Mouse (Mus musculus) CH12.LX (cell line): ENCODE data around the gene Podnl1. TPM values are rescaled to one million over a fixed set of nuclear protein-coding genes. Genes with fewer than 3 reads are reported as not detected.

ENCODE experiments used
- DNase-seq: peaks from one replicate; pipeline ENCODE4 v3.0.0-alpha.2; 2013; ENCODE audit errors: extremely low read depth
- H3K27ac ChIP-seq: 2 replicates; pipeline ENCODE4 v1.5.1; 2012; ENCODE audit warnings: low read depth, mild to moderate bottlenecking, control low read depth, moderate library complexity; ENCODE audit not compliant: insufficient read depth
- H3K27me3 ChIP-seq: replicated peaks from 2 replicates; pipeline ENCODE3; 2012; ENCODE audit warnings: inconsistent platforms
- H3K36me3 ChIP-seq, 2 experiments: replicated peaks in 1 of 2; 2 replicates each; pipeline versions ENCODE3 to v1.6.1; 2012; ENCODE audit warnings: inconsistent platforms in 1 of 2, low read length in 1 of 2, mild to moderate bottlenecking in 1 of 2, mixed read lengths in 1 of 2, moderate library complexity in 1 of 2; ENCODE audit not compliant: control insufficient read depth in 1 of 2, insufficient read depth in 1 of 2
- H3K4me1 ChIP-seq, 2 experiments: 2 replicates each; pipeline ENCODE4 v1.6.1; 2012; ENCODE audit warnings: inconsistent platforms in 1 of 2, moderate library complexity in 1 of 2; ENCODE audit not compliant: insufficient read depth in 2 of 2, control insufficient read depth in 1 of 2
- H3K4me2 ChIP-seq: 2 replicates; pipeline ENCODE4 v1.6.1; 2012; ENCODE audit warnings: low read depth, mild to moderate bottlenecking, control low read depth; ENCODE audit not compliant: poor library complexity, insufficient read depth, severe bottlenecking
- H3K4me3 ChIP-seq, 3 experiments: fragments of 150-350 bp in 1 of 3; sonication (generic) in 1 of 3; replicated peaks in 1 of 3; 2 replicates each; pipeline versions ENCODE3 to v1.5.1; 2011 to 2012; ENCODE audit warnings: low read depth in 2 of 3, low read length in 2 of 3, mild to moderate bottlenecking in 2 of 3, moderate library complexity in 2 of 3, control low read depth in 1 of 3, improper control_type of control experiment in 1 of 3, inconsistent platforms in 1 of 3, mixed read lengths in 1 of 3; ENCODE audit not compliant: poor library complexity in 1 of 3
- H3K79me2 ChIP-seq: replicated peaks from 2 replicates; pipeline ENCODE4 v1.6.1; 2012; ENCODE audit warnings: mild to moderate bottlenecking, moderate library complexity; ENCODE audit not compliant: control insufficient read depth, poor library complexity, insufficient read depth, severe bottlenecking; ENCODE audit errors: extremely low read depth
- H3K9ac ChIP-seq: 2 replicates; pipeline ENCODE4 v1.6.1; 2012; ENCODE audit warnings: low read depth, mild to moderate bottlenecking, control low read depth, moderate library complexity; ENCODE audit not compliant: insufficient read depth
- H3K9me3 ChIP-seq: replicated peaks from 2 replicates; pipeline ENCODE3; 2012; ENCODE audit warnings: low read length, inconsistent platforms, mixed read lengths
- BHLHE40 ChIP-seq: IDR thresholded peaks from 2 replicates; pipeline ENCODE4 v1.6.1; 2011; ENCODE audit warnings: mild to moderate bottlenecking, low read depth, low read length, improper control_type of control experiment
- CHD1 ChIP-seq: IDR thresholded peaks from 2 replicates; pipeline ENCODE4 v1.6.1; 2012; ENCODE audit warnings: low read depth, low read length, improper control_type of control experiment, inconsistent platforms
- CHD2 ChIP-seq: IDR thresholded peaks from 2 replicates; pipeline ENCODE4 v1.6.1; 2011; ENCODE audit warnings: low read length, improper control_type of control experiment
- E2F4 ChIP-seq: IDR thresholded peaks from 2 replicates; pipeline ENCODE4 v1.6.1; 2011; ENCODE audit warnings: low read depth, low read length, improper control_type of control experiment; ENCODE audit not compliant: insufficient replicate concordance
- ELF1 ChIP-seq: IDR thresholded peaks from 2 replicates; pipeline ENCODE4 v1.6.1; 2014; ENCODE audit warnings: low read depth, mild to moderate bottlenecking, inconsistent platforms, low read length, improper control_type of control experiment
- ETS1 ChIP-seq: conservative IDR thresholded peaks from 2 replicates; pipeline ENCODE4 v1.6.1; 2012; ENCODE audit warnings: low read depth, mild to moderate bottlenecking, inconsistent platforms, low read length, improper control_type of control experiment, moderate library complexity
- HCFC1 ChIP-seq: IDR thresholded peaks from 2 replicates; pipeline ENCODE4 v1.6.1; 2012; ENCODE audit warnings: low read depth, mild to moderate bottlenecking, inconsistent platforms, low read length, improper control_type of control experiment
- JUN ChIP-seq: IDR thresholded peaks from 2 replicates; pipeline ENCODE4 v1.6.1; 2011; ENCODE audit warnings: low read depth, mild to moderate bottlenecking, low read length, improper control_type of control experiment, moderate library complexity; ENCODE audit not compliant: insufficient read depth
- KAT2A ChIP-seq: IDR thresholded peaks from 2 replicates; pipeline ENCODE4 v1.6.1; 2012; ENCODE audit warnings: low read length, improper control_type of control experiment, inconsistent platforms; ENCODE audit not compliant: insufficient replicate concordance
- MAFK ChIP-seq: IDR thresholded peaks from 2 replicates; pipeline ENCODE4 v1.6.1; 2011; ENCODE audit warnings: low read length, improper control_type of control experiment; ENCODE audit not compliant: insufficient replicate concordance
- MAZ ChIP-seq: IDR thresholded peaks from 2 replicates; pipeline ENCODE4 v1.6.1; 2012; ENCODE audit warnings: low read depth, mild to moderate bottlenecking, inconsistent platforms, low read length, improper control_type of control experiment, moderate library complexity
- MXI1 ChIP-seq: IDR thresholded peaks from 2 replicates; pipeline ENCODE4 v1.6.1; 2011; ENCODE audit warnings: mild to moderate bottlenecking, low read depth, low read length, improper control_type of control experiment
- MYC ChIP-seq: IDR thresholded peaks from 2 replicates; pipeline ENCODE4 v1.6.1; 2011; ENCODE audit warnings: low read depth, mild to moderate bottlenecking, improper control_type of control experiment, low read length
- NELFE ChIP-seq: IDR thresholded peaks from 2 replicates; pipeline ENCODE4 v1.6.1; 2011; ENCODE audit warnings: low read depth, low read length, improper control_type of control experiment
- NRF1 ChIP-seq: IDR thresholded peaks from 2 replicates; pipeline ENCODE4 v1.6.1; 2014; ENCODE audit warnings: low read depth, mild to moderate bottlenecking, inconsistent platforms, low read length, improper control_type of control experiment, moderate library complexity
- POLR2A ChIP-seq: IDR thresholded peaks from 2 replicates; pipeline ENCODE4 v1.6.1; 2011; ENCODE audit warnings: low read depth, mild to moderate bottlenecking, improper control_type of control experiment, low read length
- RAD21 ChIP-seq: IDR thresholded peaks from 2 replicates; pipeline ENCODE4 v1.6.1; 2011; ENCODE audit warnings: low read depth, mild to moderate bottlenecking, low read length, improper control_type of control experiment, moderate library complexity
- SIN3A ChIP-seq: IDR thresholded peaks from 2 replicates; pipeline ENCODE4 v1.6.1; 2012; ENCODE audit warnings: low read length, improper control_type of control experiment, inconsistent platforms
- TBP ChIP-seq: conservative IDR thresholded peaks from 2 replicates; pipeline ENCODE4 v1.6.1; 2011; ENCODE audit warnings: low read depth, low read length, improper control_type of control experiment
- TCF12 ChIP-seq: IDR thresholded peaks from 2 replicates; pipeline ENCODE4 v1.6.1; 2014; ENCODE audit warnings: low read depth, mild to moderate bottlenecking, inconsistent platforms, low read length, improper control_type of control experiment
- USF1 ChIP-seq: IDR thresholded peaks from 2 replicates; pipeline ENCODE4 v1.6.1; 2014; ENCODE audit warnings: low read depth, mild to moderate bottlenecking, inconsistent platforms, low read length, improper control_type of control experiment
- USF2 ChIP-seq: conservative IDR thresholded peaks from 2 replicates; pipeline ENCODE4 v1.6.1; 2011; ENCODE audit warnings: low read depth, low read length, improper control_type of control experiment
- ZKSCAN1 ChIP-seq: IDR thresholded peaks from 2 replicates; pipeline ENCODE4 v1.6.1; 2012; ENCODE audit warnings: low read depth, inconsistent platforms, low read length, improper control_type of control experiment, borderline replicate concordance
- ZMIZ1 ChIP-seq: IDR thresholded peaks from 2 replicates; pipeline ENCODE4 v1.6.1; 2012; ENCODE audit warnings: low read depth, mild to moderate bottlenecking, inconsistent platforms, low read length, improper control_type of control experiment
- ZNF384 ChIP-seq: IDR thresholded peaks from 2 replicates; pipeline ENCODE4 v1.6.1; 2012; ENCODE audit warnings: low read depth, low read length, improper control_type of control experiment, inconsistent platforms
- dilution Hi-C: fragments of 300-500 bp; cut with MboI; formaldehyde crosslinking; loops from 2 replicates; pipeline ENCODE4 v1.14.3; 2020; ENCODE audit warnings: low sequenced_read_pairs; ENCODE audit not compliant: extremely low pct_unique_long_range_greater_than_20kb, extremely low pct_ligation_motif_present
- in situ Hi-C: fragments of 300-500 bp; cut with MboI; formaldehyde crosslinking; loops from 3 replicates; pipeline ENCODE4 v1.14.3; 2019; ENCODE audit warnings: low sequenced_read_pairs, low pct_ligation_motif_present, low pct_unique_long_range_greater_than_20kb, mixed read lengths
- polyA plus RNA-seq: library from polyadenylated mRNA; unstranded; fragments of >175 nt; gene quantifications from 2 replicates; pipeline ENCODE4 v1.2.1, GENCODE M21; 2012; ENCODE audit warnings: low read depth; ENCODE audit not compliant: insufficient read length
- total RNA-seq, 2 experiments: library from RNA; depleted of rRNA; stranded (reverse); fragments of 300-350 nt in 1 of 2; fragments of >200 nt in 1 of 2; gene quantifications; 2 replicates each; pipeline ENCODE4 v1.2.3; 2012 to 2014

Podnl1 gene
- total and polyA plus RNA-seq, 3 experiments, result 0.98 to 2.8 (median 2.0) TPM

DNA sequence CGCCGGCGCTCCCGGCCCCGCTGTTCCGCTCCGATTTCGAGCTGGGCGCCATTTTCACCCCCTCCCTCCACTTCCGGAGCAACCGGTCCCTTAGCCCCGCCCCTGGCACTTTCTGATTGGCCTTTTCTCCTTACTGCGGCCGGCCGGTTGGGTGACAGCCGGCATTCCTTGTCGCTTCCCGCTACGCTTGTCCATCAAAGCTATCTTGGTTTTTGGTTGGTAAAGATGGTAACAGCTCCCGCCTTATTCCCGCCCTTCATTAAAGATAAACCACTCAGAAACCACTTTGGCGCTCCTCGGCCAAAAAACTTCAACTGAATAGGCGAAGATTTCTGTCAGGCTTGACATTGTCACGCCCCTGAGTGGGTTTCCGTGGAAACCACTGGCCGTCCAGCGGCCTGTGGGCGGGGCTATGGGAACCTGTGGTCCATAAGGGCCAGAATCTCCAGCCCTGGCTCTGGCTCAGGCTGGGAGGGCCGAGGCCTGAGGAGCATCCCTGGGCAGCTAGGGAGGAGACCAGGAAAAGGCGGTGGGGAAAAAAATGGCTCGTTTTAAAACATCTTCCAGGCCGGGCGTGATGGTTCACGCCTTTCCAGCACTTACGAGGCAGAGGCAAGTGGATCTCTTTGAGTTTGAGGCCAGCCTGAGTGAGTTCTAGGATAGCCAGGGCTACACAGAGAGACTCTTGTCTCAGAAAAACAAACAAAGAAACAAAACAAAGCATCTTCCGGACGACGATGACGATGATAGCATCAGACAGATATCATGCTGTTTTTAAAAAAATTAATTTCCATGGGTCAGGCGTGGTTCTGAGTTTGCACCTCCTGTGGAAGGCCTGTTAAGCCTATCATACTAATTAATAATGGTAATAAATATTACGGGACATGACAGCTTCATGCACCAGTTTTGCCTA lies 20.8 kb upstream of the Podnl1 start, which contains the start of gene Dcaf15:
Gene Dcaf15 (minus strand): TSS at position 72 of the 913 bp plus-strand sequence.
- peak within 1 kb of the TSS; percentile 93 for H3K27ac ChIP-seq

DNA sequence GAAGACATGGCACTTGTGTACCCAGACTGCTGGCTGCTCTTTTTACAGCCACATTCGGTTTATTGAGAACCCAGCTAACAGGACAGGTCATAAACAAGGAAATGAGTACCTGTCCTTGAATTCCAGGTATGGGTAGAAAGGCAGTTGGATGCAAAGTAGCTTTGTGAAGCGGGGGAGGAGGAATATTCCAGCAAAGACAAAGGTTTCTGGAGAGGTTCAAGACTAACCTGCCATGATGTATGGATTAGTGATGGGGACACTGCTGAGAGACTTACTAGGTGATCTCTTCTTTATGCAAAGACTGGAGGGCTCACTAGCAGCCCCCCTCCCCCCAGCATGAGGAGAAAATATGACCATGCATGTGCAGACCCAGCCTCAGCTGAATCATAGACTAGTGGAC lies 20.1 kb upstream of the Podnl1 start:
- dilution Hi-C loops, result no loop called here
- Histone ChIP-seq H3K79me2 (peaks cover 14% of the 10 kb centered on the region), H3K27ac (peak overlapping the region; percentile 93), H3K36me3 (peaks cover 21 to 23% of the 10 kb centered on the region in 2 experiments), H3K9ac (0 out of 2 replicates have a peak overlapping the region, but pooled peaks have one; percentile 29), H3K4me1 (peaks cover 15 to 34% of the 10 kb centered on the region in 2 experiments), H3K4me2 (peak overlapping the region; percentile 40; the same call in 1 of the 2 replicates), H3K9me3 (peaks cover 3% of the 10 kb centered on the region), H3K4me3 (peak overlapping the region in 1 of 3 experiments; percentile 40), H3K27me3 (no peaks in the 10 kb centered on the region)
- no peak for DNase-seq
- TF ChIP-seq KAT2A, result no peak
- peak; percentile 32; the same call in 1 of the 2 replicates for TF ChIP-seq CHD2
- TF ChIP-seq JUN, result no peak
- in situ Hi-C loops, result loop anchor here (10.0 kb wide), 1 partner anchor 51 kb away; no protein-coding TSS in a partner anchor

More for the DNA sequence above, 20.8 kb upstream of the Podnl1 start, which contains the start of gene Dcaf15:
- H3K27me3 ChIP-seq, result no peaks in the 10 kb centered on the region
- peaks cover 15 to 34% of the 10 kb centered on the region in 2 experiments for H3K4me1 ChIP-seq
- TF ChIP-seq JUN (no peak), ZKSCAN1 (no peak), CHD2 (peak; percentile 93), TCF12 (peak; percentile 72), RAD21 (no peak), USF1 (no peak), MAFK (no peak), MAZ (peak; percentile 71; the same call in 1 of the 2 replicates), E2F4 (no peak), MYC (no peak), ELF1 (peak; percentile 92), ETS1 (no peak), BHLHE40 (no peak), USF2 (no peak), HCFC1 (peak; percentile 54), CHD1 (no peak), NRF1 (0 out of 2 replicates have a peak, but pooled peaks have one; percentile 22), POLR2A (peak; percentile 83), NELFE (peak; percentile 50), ZMIZ1 (peak; percentile 61; the same call in 1 of the 2 replicates), TBP (peak; percentile 52; the same call in 1 of the 2 replicates), SIN3A (no peak; the same call in 1 of the 2 replicates), ZNF384 (no peak), MXI1 (peak; percentile 29; the same call in 1 of the 2 replicates)
- in situ Hi-C loops, result loop anchor here (10.0 kb wide), 1 partner anchor 50 kb away; no protein-coding TSS in a partner anchor
- peak within 1 kb of the TSS; percentile 65 to 71 (median 68) for H3K4me3 ChIP-seq
- H3K36me3 ChIP-seq, result peaks cover 27 to 31% of the 10 kb centered on the region in 2 experiments
- H3K9ac ChIP-seq, result peak within 1 kb of the TSS; percentile 80
- peaks cover 14% of the 10 kb centered on the region for H3K79me2 ChIP-seq
- H3K9me3 ChIP-seq, result peaks cover 3% of the 10 kb centered on the region
- dilution Hi-C loops, result no loop called here
- peak; percentile 99 for DNase-seq
- peak within 1 kb of the TSS; percentile 94 for H3K4me2 ChIP-seq
